ENCODE assay signal across 10 mouse cellular contexts in genomic region chr9:120857849-120858510, GRCm38 (mm10).
"Had no signal": no experiment of that assay in that cellular context is flagged by ENCODE, and none has a peak within 500 bp of the region (broad histone marks: within the 10 kb centered on the region; RNA-seq: fewer than 3 reads in every experiment).

No protein-coding gene starts in this region.

- DNase-seq: kidney, adult 18-20 months; kidney, postnatal 14 days; lung, postnatal 14 days; midbrain, embryonic 14.5 days; right cerebral cortex, adult 18-20 months; spleen, adult 18-20 months; thymus, adult 2 months; thymus, postnatal 25 days had no signal

- ATAC-seq: intestine, embryonic 15.5 days; liver, embryonic 12.5 days had no signal
